Mouse (Mus musculus) CH12.LX (cell line): ENCODE measurements at regions not wholly inside any gene's neighbourhood (a gene's known extent, or its start where the extent isn't known, plus 50 kb on each side); places are given as distances from the start of the nearest gene placed in this dataset.

Source experiments
- DNase-seq: peaks from one replicate; pipeline ENCODE4 v3.0.0-alpha.2; 2013; ENCODE audit errors: extremely low read depth
- H3K27ac ChIP-seq: 2 replicates; pipeline ENCODE4 v1.5.1; 2012; ENCODE audit warnings: low read depth, mild to moderate bottlenecking, control low read depth, moderate library complexity; ENCODE audit not compliant: insufficient read depth
- H3K27me3 ChIP-seq: replicated peaks from 2 replicates; pipeline ENCODE3; 2012; ENCODE audit warnings: inconsistent platforms
- H3K36me3 ChIP-seq, 2 experiments: replicated peaks in 1 of 2; 2 replicates each; pipeline versions ENCODE3 to v1.6.1; 2012; ENCODE audit warnings: inconsistent platforms in 1 of 2, low read length in 1 of 2, mild to moderate bottlenecking in 1 of 2, mixed read lengths in 1 of 2, moderate library complexity in 1 of 2; ENCODE audit not compliant: control insufficient read depth in 1 of 2, insufficient read depth in 1 of 2
- H3K4me1 ChIP-seq, 2 experiments: 2 replicates each; pipeline ENCODE4 v1.6.1; 2012; ENCODE audit warnings: inconsistent platforms in 1 of 2, moderate library complexity in 1 of 2; ENCODE audit not compliant: insufficient read depth in 2 of 2, control insufficient read depth in 1 of 2
- H3K4me2 ChIP-seq: 2 replicates; pipeline ENCODE4 v1.6.1; 2012; ENCODE audit warnings: low read depth, mild to moderate bottlenecking, control low read depth; ENCODE audit not compliant: poor library complexity, insufficient read depth, severe bottlenecking
- H3K4me3 ChIP-seq, 3 experiments: fragments of 150-350 bp in 1 of 3; sonication (generic) in 1 of 3; replicated peaks in 1 of 3; 2 replicates each; pipeline versions ENCODE3 to v1.5.1; 2011 to 2012; ENCODE audit warnings: low read depth in 2 of 3, low read length in 2 of 3, mild to moderate bottlenecking in 2 of 3, moderate library complexity in 2 of 3, control low read depth in 1 of 3, improper control_type of control experiment in 1 of 3, inconsistent platforms in 1 of 3, mixed read lengths in 1 of 3; ENCODE audit not compliant: poor library complexity in 1 of 3
- H3K79me2 ChIP-seq: replicated peaks from 2 replicates; pipeline ENCODE4 v1.6.1; 2012; ENCODE audit warnings: mild to moderate bottlenecking, moderate library complexity; ENCODE audit not compliant: control insufficient read depth, poor library complexity, insufficient read depth, severe bottlenecking; ENCODE audit errors: extremely low read depth
- H3K9ac ChIP-seq: 2 replicates; pipeline ENCODE4 v1.6.1; 2012; ENCODE audit warnings: low read depth, mild to moderate bottlenecking, control low read depth, moderate library complexity; ENCODE audit not compliant: insufficient read depth
- H3K9me3 ChIP-seq: replicated peaks from 2 replicates; pipeline ENCODE3; 2012; ENCODE audit warnings: low read length, inconsistent platforms, mixed read lengths
- ELF1 ChIP-seq: IDR thresholded peaks from 2 replicates; pipeline ENCODE4 v1.6.1; 2014; ENCODE audit warnings: low read depth, mild to moderate bottlenecking, inconsistent platforms, low read length, improper control_type of control experiment
- MAX ChIP-seq: IDR thresholded peaks from 2 replicates; pipeline ENCODE4 v1.6.1; 2011; ENCODE audit warnings: low read length, improper control_type of control experiment
- MAZ ChIP-seq: IDR thresholded peaks from 2 replicates; pipeline ENCODE4 v1.6.1; 2012; ENCODE audit warnings: low read depth, mild to moderate bottlenecking, inconsistent platforms, low read length, improper control_type of control experiment, moderate library complexity
- NELFE ChIP-seq: IDR thresholded peaks from 2 replicates; pipeline ENCODE4 v1.6.1; 2011; ENCODE audit warnings: low read depth, low read length, improper control_type of control experiment
- POLR2AphosphoS2 ChIP-seq: IDR thresholded peaks from 2 replicates; pipeline ENCODE4 v1.6.1; 2011; ENCODE audit warnings: low read depth, low read length, improper control_type of control experiment
- ZKSCAN1 ChIP-seq: IDR thresholded peaks from 2 replicates; pipeline ENCODE4 v1.6.1; 2012; ENCODE audit warnings: low read depth, inconsistent platforms, low read length, improper control_type of control experiment, borderline replicate concordance
- ZNF384 ChIP-seq: IDR thresholded peaks from 2 replicates; pipeline ENCODE4 v1.6.1; 2012; ENCODE audit warnings: low read depth, low read length, improper control_type of control experiment, inconsistent platforms
- dilution Hi-C: fragments of 300-500 bp; cut with MboI; formaldehyde crosslinking; loops from 2 replicates; pipeline ENCODE4 v1.14.3; 2020; ENCODE audit warnings: low sequenced_read_pairs; ENCODE audit not compliant: extremely low pct_unique_long_range_greater_than_20kb, extremely low pct_ligation_motif_present
- in situ Hi-C: fragments of 300-500 bp; cut with MboI; formaldehyde crosslinking; loops from 3 replicates; pipeline ENCODE4 v1.14.3; 2019; ENCODE audit warnings: low sequenced_read_pairs, low pct_ligation_motif_present, low pct_unique_long_range_greater_than_20kb, mixed read lengths

- Histone ChIP-seq H3K27me3 (no peaks in the 10 kb centered on the region), H3K9ac (no peak overlapping the region), H3K4me2 (no peak overlapping the region)
- in situ Hi-C loops (no loop called here), dilution Hi-C loops (no loop called here)
- DNase-seq, result no peak
- no peak for TF ChIP-seq NELFE
- TF ChIP-seq, all 38 proteins: peak for 0
- Histone ChIP-seq H3K27ac (no peak overlapping the region), H3K36me3 (no peaks in the 10 kb centered on the region), H3K4me3 (no peak overlapping the region), H3K79me2 (no peaks in the 10 kb centered on the region), H3K4me1 (no peaks in the 10 kb centered on the region), H3K9me3 (peaks cover 63% of the 10 kb centered on the region)
Measured at GRCm38 (mm10) chr1:185861692-185862091, 255.4 kb downstream of the Lyplal1 start.

GRCm38 (mm10) chr1:185865945-185866344 is 251.2 kb downstream of the Lyplal1 start:
- no peaks in the 10 kb centered on the region for H3K4me1 ChIP-seq

GRCm38 (mm10) chr1:185866612-185867011 is 250.5 kb downstream of the Lyplal1 start:
- no peak for DNase-seq
- in situ Hi-C loops (no loop called here), dilution Hi-C loops (no loop called here)
- Histone ChIP-seq H3K4me1 (no peaks in the 10 kb centered on the region), H3K9ac (no peak overlapping the region), H3K36me3 (no peaks in the 10 kb centered on the region), H3K4me3 (no peak overlapping the region), H3K9me3 (peaks cover 61% of the 10 kb centered on the region), H3K27ac (no peak overlapping the region), H3K4me2 (no peak overlapping the region), H3K79me2 (no peaks in the 10 kb centered on the region), H3K27me3 (no peaks in the 10 kb centered on the region)
- TF ChIP-seq ZNF384 (no peak), MAZ (no peak), ELF1 (no peak)

More at GRCm38 (mm10) chr1:185865945-185866344, 251.2 kb downstream of the Lyplal1 start:
- DNase-seq, result no peak
- Histone ChIP-seq H3K9me3 (peaks cover 64% of the 10 kb centered on the region), H3K79me2 (no peaks in the 10 kb centered on the region), H3K4me2 (no peak overlapping the region), H3K4me3 (no peak overlapping the region), H3K27ac (no peak overlapping the region), H3K9ac (no peak overlapping the region), H3K27me3 (no peaks in the 10 kb centered on the region), H3K36me3 (no peaks in the 10 kb centered on the region)
- in situ Hi-C loops (no loop called here), dilution Hi-C loops (no loop called here)
- TF ChIP-seq POLR2AphosphoS2 (no peak), ZKSCAN1 (no peak)

- H3K9ac ChIP-seq, result no peak overlapping the region
- dilution Hi-C loops (no loop called here), in situ Hi-C loops (no loop called here)
- peaks cover 59% of the 10 kb centered on the region for H3K9me3 ChIP-seq
- H3K4me2 ChIP-seq, result no peak overlapping the region
- H3K36me3 ChIP-seq, result no peaks in the 10 kb centered on the region
- no peaks in the 10 kb centered on the region for H3K4me1 ChIP-seq
- no peak overlapping the region for H3K4me3 ChIP-seq
- TF ChIP-seq MAX (no peak), ELF1 (no peak)
- no peaks in the 10 kb centered on the region for H3K79me2 ChIP-seq
- no peak for DNase-seq
- no peaks in the 10 kb centered on the region for H3K27me3 ChIP-seq
- H3K27ac ChIP-seq, result no peak overlapping the region
Measured at GRCm38 (mm10) chr1:185867018-185867417, 250.1 kb downstream of the Lyplal1 start.
